Mouse (Mus musculus) cerebellum, adult 11-12 months (tissue): ENCODE results near the gene Atp8b4.

ENCODE experiments used
- DNase-seq: peaks from one replicate; pipeline ENCODE4 v3.0.0; 2022

Gene Atp8b4

DNA sequence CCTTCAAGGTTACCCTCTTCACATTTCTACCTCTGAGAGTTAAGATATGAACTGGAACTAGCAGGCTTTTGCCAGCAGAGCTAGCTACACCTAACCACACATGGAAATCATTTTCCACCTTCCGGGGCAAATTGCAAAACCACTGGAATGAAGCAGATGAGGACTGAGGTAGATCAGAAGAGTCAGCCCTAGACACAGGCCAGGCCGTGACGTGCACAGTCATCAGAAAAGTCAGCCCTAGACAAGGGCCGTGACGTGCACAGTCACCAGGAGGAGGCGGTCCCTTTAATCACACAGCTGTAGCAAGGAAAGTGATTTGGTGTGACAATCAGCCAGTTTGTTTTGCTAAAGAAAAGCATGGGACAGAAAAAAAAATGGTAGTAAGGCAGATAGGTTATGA is 216.4 kb downstream of the Atp8b4 start:
- no peak for DNase-seq

DNA sequence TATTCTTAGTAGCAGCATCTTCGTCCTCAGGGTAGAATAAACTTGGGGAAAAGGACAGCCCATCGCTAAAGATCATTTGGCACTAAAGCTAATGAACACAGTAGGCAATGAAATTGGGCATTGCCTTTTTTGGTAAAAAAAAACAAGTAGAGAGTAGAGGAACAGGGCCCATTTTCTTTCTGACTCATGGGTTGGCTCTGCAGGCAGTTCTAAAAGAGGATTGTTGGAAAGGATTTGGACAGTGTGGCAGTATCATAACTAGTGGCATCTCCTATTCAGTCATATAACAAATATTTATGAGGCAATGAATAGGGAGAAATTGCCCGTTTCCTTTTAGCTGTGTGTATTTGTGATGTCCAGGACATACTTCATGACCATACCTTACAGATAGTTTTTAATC is 217.4 kb downstream of the Atp8b4 start:
- no peak for DNase-seq

DNA sequence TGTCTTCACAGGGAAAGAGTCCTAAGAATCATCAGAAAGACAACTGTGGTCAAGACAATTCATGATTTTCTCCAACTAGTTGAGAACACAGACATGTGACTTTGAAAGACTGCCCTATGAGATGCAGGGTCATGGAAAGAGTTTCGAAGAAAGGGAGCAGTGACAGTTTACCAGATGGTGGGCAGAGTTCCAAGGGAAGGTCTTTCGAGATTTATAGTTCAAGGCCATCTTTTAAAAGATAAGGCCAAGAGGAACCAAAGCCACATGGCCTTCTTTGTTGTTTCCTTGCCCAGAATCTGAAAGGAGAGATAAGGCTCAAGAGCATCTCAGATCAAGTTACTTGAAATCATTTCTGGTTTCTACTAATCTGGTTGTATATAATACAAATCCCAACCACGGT is 225.0 kb downstream of the Atp8b4 start:
- DNase-seq = no peak

- DNase-seq = no peak
These were observed 225.6 kb downstream of the Atp8b4 start for GRCm38 (mm10) chr2:126274826-126275405.

DNA sequence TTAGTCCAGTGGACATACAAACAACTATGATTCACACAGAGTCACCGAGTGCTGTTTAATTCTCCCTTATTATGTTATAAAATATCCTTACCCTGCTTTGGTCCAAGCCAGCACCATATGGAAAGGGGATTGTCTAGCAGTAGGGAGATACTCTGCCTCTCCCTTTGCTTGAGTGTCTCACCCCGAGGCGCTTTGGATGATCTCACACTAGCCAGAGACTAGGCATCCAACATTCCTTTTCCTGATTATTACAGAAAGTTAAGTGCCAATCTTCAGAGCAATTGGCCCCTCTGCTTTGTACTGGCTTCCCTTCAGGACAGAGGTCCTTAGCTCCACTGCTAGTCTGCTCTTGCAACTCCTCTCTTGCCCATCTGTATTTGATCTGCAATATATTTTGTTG is 226.2 kb downstream of the Atp8b4 start:
- no peak for DNase-seq
